In the genomic region with DNA sequence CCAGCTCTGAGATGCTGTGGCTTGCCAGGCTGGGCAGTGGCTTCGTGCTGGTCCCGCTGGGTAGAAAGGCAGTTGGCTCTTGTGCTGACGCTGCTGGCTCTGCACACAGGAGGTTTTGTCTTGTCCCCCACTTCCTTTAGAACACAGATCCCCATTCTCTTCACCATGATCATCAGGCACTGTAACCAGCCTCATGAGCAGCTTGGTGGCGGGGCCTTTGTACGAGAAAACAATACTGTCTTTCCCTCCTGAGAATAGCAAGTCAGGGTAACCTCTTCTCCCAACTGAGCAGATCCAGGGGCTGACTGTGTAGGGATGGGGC, we compare ENCODE assay signal across 30 mouse cellular contexts. TPM values are rescaled to one million over a fixed set of nuclear protein-coding genes. Genes with fewer than 3 reads are reported as not detected.
DNase-seq lines count a peak whose midpoint lies in the region; ATAC-seq and TF ChIP-seq lines count a peak whose summit lies in the region.
"Had no signal": no experiment of that assay in that cellular context is flagged by ENCODE, and none has a peak within 500 bp of the region (broad histone marks: within the 10 kb centered on the region; RNA-seq: fewer than 3 reads in every experiment).

No protein-coding gene starts in this region.

- no peaks in the 10 kb centered on the region for H3K79me2 ChIP-seq in myocyte (ENCODE audit: control insufficient read depth, insufficient read depth)

- H3K27me3 ChIP-seq in cerebellum, adult 2 months (ENCODE audit: control insufficient read depth, insufficient read depth, low read length), result no peaks in the 10 kb centered on the region
- H3K27me3 ChIP-seq in myocyte (ENCODE audit: control insufficient read depth, insufficient read depth, insufficient read length), result no peaks in the 10 kb centered on the region
- H3K27me3 ChIP-seq: forebrain, embryonic 15.5 days; limb, embryonic 12.5 days; liver, embryonic 15.5 days; neural tube, embryonic 12.5 days had no signal

- 20% methylated on average over 5 of the region's 5 CpGs for WGBS in cerebellum, adult 2 months

- no peak for TF ChIP-seq POLR2A in cerebellum, adult 2 months (IDR thresholded peaks at IDR 0.05; ENCODE audit: borderline replicate concordance, insufficient read depth, low read length)
- TF ChIP-seq POLR2A in myocyte (IDR thresholded peaks at IDR 0.05; ENCODE audit: insufficient read length, low read depth), result no peak

- peak overlapping the region; percentile 19 for H3K4me2 ChIP-seq in myocyte (ENCODE audit: low read depth)
- H3K4me2 ChIP-seq: forebrain, embryonic 15.5 days; heart, embryonic 11.5 days; hindbrain, embryonic 14.5 days; limb, embryonic 12.5 days; liver, embryonic 15.5 days; lung, embryonic 14.5 days; neural tube, embryonic 12.5 days had no signal

- ATAC-seq in frontal cortex, adult (ENCODE audit: low TSS enrichment), result peak; percentile 50; the same call in 1 of the 2 replicates
- ATAC-seq: forebrain, embryonic 15.5 days; inflammation-experienced regulatory T-cells, adult 6 months; midbrain, embryonic 16.5 days had no signal

- no peak overlapping the region for H3K4me3 ChIP-seq in cerebellum, adult 2 months (replicated peaks; ENCODE audit: insufficient read depth, low read depth, low read length)
- no peak overlapping the region for H3K4me3 ChIP-seq in myocyte
- H3K4me3 ChIP-seq: forebrain, embryonic 10.5 days; forebrain, embryonic 15.5 days; limb, embryonic 12.5 days; liver, embryonic 15.5 days; neural tube, embryonic 12.5 days had no signal

- 0 out of 2 replicates have a peak, but pooled peaks cover 4% of the 10 kb centered on the region for H3K4me1 ChIP-seq in cerebellum, adult 2 months (ENCODE audit: control insufficient read depth, insufficient read depth, low read length)
- H3K4me1 ChIP-seq: forebrain, embryonic 15.5 days; liver, embryonic 15.5 days; neural tube, embryonic 12.5 days had no signal

- TF ChIP-seq CTCF in cerebellum, adult 2 months (IDR thresholded peaks at IDR 0.05; ENCODE audit: borderline replicate concordance, insufficient read depth, low read depth, low read length), result no peak

- H3ac ChIP-seq in myocyte (ENCODE audit: control insufficient read depth, insufficient read length), result no peak overlapping the region

- DNase-seq in cerebellum, adult 2 months, result peak in 1 of 2 experiments; percentile 25
- DNase-seq in cerebellum, adult 8-10 months, result no peak
- DNase-seq in frontal cortex, adult 2 months (ENCODE audit: extremely low spot score in 1 of 2, low spot score in 1 of 2), result no peak
- peak; percentile 69 for DNase-seq in layer of hippocampus, adult 9-11 months
- no peak for DNase-seq in layer of hippocampus, postnatal 36 days
- no peak for DNase-seq in adrenal gland, adult (ENCODE audit: inconsistent age in 2 of 2, low spot score in 1 of 2)
- DNase-seq: adrenal gland, postnatal 25 days; gastrocnemius, postnatal 10 days; heart, postnatal 4 days; kidney, adult 18-20 months; kidney, postnatal 36 days; lung, embryonic 14.5 days; lung, postnatal 14 days; right cerebral cortex, postnatal 4 days; thymus, adult 18-20 months; thymus, postnatal 36 days had no signal

- 0 out of 2 replicates have a peak overlapping the region, but pooled peaks have one; percentile 28 for H3K27ac ChIP-seq in cerebellum, adult 2 months (ENCODE audit: insufficient read depth, low read length)
- H3K27ac ChIP-seq: forebrain, embryonic 10.5 days; forebrain, embryonic 15.5 days; limb, embryonic 12.5 days; liver, embryonic 15.5 days; neural tube, embryonic 12.5 days; stomach, postnatal 0 days had no signal

- H3K36me3 ChIP-seq in myocyte (ENCODE audit: control insufficient read depth, insufficient read depth), result no peaks in the 10 kb centered on the region
- H3K36me3 ChIP-seq: forebrain, embryonic 10.5 days; forebrain, embryonic 15.5 days; limb, embryonic 12.5 days; liver, embryonic 15.5 days; neural tube, embryonic 12.5 days had no signal

TF ChIP-seq in myocyte, 11 proteins besides CTCF, POLR2A, EP300 and RAD21:
- TF ChIP-seq POLR2AphosphoS2 (IDR thresholded peaks at IDR 0.05; ENCODE audit: insufficient read length, low read depth) (no peak), CEBPB (IDR thresholded peaks at IDR 0.05; ENCODE audit: insufficient read depth, poor library complexity, severe bottlenecking) (no peak), E2F4 (IDR thresholded peaks at IDR 0.05; ENCODE audit: insufficient read depth) (no peak), TCF12 (IDR thresholded peaks at IDR 0.05; ENCODE audit: insufficient read depth, poor library complexity, severe bottlenecking) (no peak)

RNA-seq across cellular contexts. Expression of a gene that starts 5.0 kb away (rescaled TPM):
- polyA plus RNA-seq in cerebellum, adult 2 months (2012; rRNA removed), result 739 and 790 TPM in 2 replicates
- polyA plus RNA-seq in frontal cortex, adult 2 months (2012; rRNA removed), result 241 and 271 TPM in 2 replicates
- total RNA-seq in layer of hippocampus, postnatal 36 days (2021), result 100 to 1,000 TPM; 114 to 128 TPM
- 0.04 TPM for polyA plus RNA-seq in myocyte (2012; fragmentation: generic; extraction: Trizol)
- total RNA-seq: common myeloid progenitor, adult 5-6 weeks had no signal
- polyA plus RNA-seq: forebrain, embryonic 10.5 days; inflammation-experienced regulatory T-cells, adult 6 months; liver, adult 2 months; lung, embryonic 14.5 days had no signal

RNA-seq across cellular contexts. Expression of a gene that starts 10.9 kb away (rescaled TPM):
- 75.5 and 81.4 TPM in 2 replicates for polyA plus RNA-seq in cerebellum, adult 2 months (2012; rRNA removed)
- polyA plus RNA-seq in frontal cortex, adult 2 months (2012; rRNA removed), result 91.5 and 98.4 TPM in 2 replicates
- 10 to 100 TPM; 75.6 to 83.2 TPM for total RNA-seq in layer of hippocampus, postnatal 36 days (2021)
- 52.4 TPM for polyA plus RNA-seq in myocyte (2012; fragmentation: generic; extraction: Trizol)

Comparison
In these comparisons a context has a peak if more than half of its experiments do, and no peak if none do; other contexts are left out.
1. RNA of a gene that starts 5.0 kb away (polyA plus RNA-seq): 739 to 790 TPM in cerebellum, adult 2 months and 241 to 271 TPM in frontal cortex, adult 2 months; 0.04 TPM in myocyte (single experiment); every median in the first group is over 100 times any median in the second.